Mouse (Mus musculus): Measurements from ENCODE around the gene E2f1. TPM values are rescaled to one million over a fixed set of nuclear protein-coding genes. Genes with fewer than 3 reads are reported as not detected.

Gene E2f1
- polyA plus RNA-seq, 1 experiment from 2014 or later = 12.1 TPM

GRCm38 (mm10) chr2:154549127-154549885 is 20.4 kb downstream of the E2f1 start:
- Histone ChIP-seq H3K27me3 (replicated peaks; ENCODE audit: control insufficient read depth, insufficient read depth, low read length) (no peaks in the 10 kb centered on the region; the same call in 1 of the 2 replicates), H3K36me3 (ENCODE audit: control insufficient read depth, insufficient read depth) (no peaks in the 10 kb centered on the region), H3K4me3 (replicated peaks; ENCODE audit: low read length) (peak overlapping the region; percentile 38), H3K27ac (ENCODE audit: low read length) (no peak overlapping the region), H3K4me2 (ENCODE audit: low read length) (peak overlapping the region; percentile 74), H3K9me3 (ENCODE audit: control insufficient read depth, low read length) (no peaks in the 10 kb centered on the region), H3K9ac (replicated peaks; ENCODE audit: low read depth, low read length) (peak overlapping the region; percentile 55), H3K4me1 (replicated peaks; ENCODE audit: control insufficient read depth, insufficient read depth, low read length) (peaks cover 32% of the 10 kb centered on the region)
- 3% methylated on average over 48 of the region's 48 CpGs for whole genome bisulfite sequencing
- peak; percentile 56 for ATAC-seq

GRCm38 (mm10) chr2:154548688-154549087 is 21.0 kb downstream of the E2f1 start:
- H3K27ac ChIP-seq (ENCODE audit: low read length) = no peak overlapping the region
- peaks cover 38% of the 10 kb centered on the region for H3K4me1 ChIP-seq (replicated peaks; ENCODE audit: control insufficient read depth, insufficient read depth, low read length)
- H3K27me3 ChIP-seq (replicated peaks; ENCODE audit: control insufficient read depth, insufficient read depth, low read length) = no peaks in the 10 kb centered on the region; the same call in 1 of the 2 replicates
- ATAC-seq = no peak
- WGBS = 54% methylated on average over 3 of the region's 3 CpGs
- no peaks in the 10 kb centered on the region for H3K9me3 ChIP-seq (ENCODE audit: control insufficient read depth, low read length)
- no peak overlapping the region for H3K9ac ChIP-seq (replicated peaks; ENCODE audit: low read depth, low read length)
- no peak overlapping the region for H3K4me2 ChIP-seq (ENCODE audit: low read length)
- H3K4me3 ChIP-seq (replicated peaks; ENCODE audit: low read length) = no peak overlapping the region
- H3K36me3 ChIP-seq (ENCODE audit: control insufficient read depth, insufficient read depth) = no peaks in the 10 kb centered on the region

- H3K9me3 ChIP-seq (ENCODE audit: control insufficient read depth, low read length) = no peaks in the 10 kb centered on the region
- H3K4me3 ChIP-seq (replicated peaks; ENCODE audit: low read length) = no peak within 1 kb of the TSS
- 93% methylated on average over 10 of the region's 10 CpGs for WGBS
- H3K27ac ChIP-seq (ENCODE audit: low read length) = no peak within 1 kb of the TSS
- no peaks in the 10 kb centered on the region for H3K36me3 ChIP-seq (ENCODE audit: control insufficient read depth, insufficient read depth)
- no peak within 1 kb of the TSS for H3K4me2 ChIP-seq (ENCODE audit: low read length)
- ATAC-seq = no peak
- H3K27me3 ChIP-seq (replicated peaks; ENCODE audit: control insufficient read depth, insufficient read depth, low read length) = no peaks in the 10 kb centered on the region; the same call in 1 of the 2 replicates
- peaks cover 28% of the 10 kb centered on the region for H3K4me1 ChIP-seq (replicated peaks; ENCODE audit: control insufficient read depth, insufficient read depth, low read length)
- no peak within 1 kb of the TSS for H3K9ac ChIP-seq (replicated peaks; ENCODE audit: low read depth, low read length)
Measured at GRCm38 (mm10) chr2:154546711-154547110, 23.0 kb downstream of the E2f1 start, which contains the start of gene 1700003F12Rik. Gene 1700003F12Rik, plus strand, starts transcription at chr2:154547085.

GRCm38 (mm10) chr2:154543567-154544347 is 25.9 kb downstream of the E2f1 start:
- H3K27ac ChIP-seq (ENCODE audit: low read length) = peak overlapping the region; percentile 81
- WGBS = 55% methylated on average over 9 of the region's 9 CpGs

GRCm38 (mm10) chr2:154541630-154542029 is 28.1 kb downstream of the E2f1 start:
- no peaks in the 10 kb centered on the region for H3K27me3 ChIP-seq (replicated peaks; ENCODE audit: control insufficient read depth, insufficient read depth, low read length)
- WGBS = 87% methylated on average over 2 of the region's 2 CpGs
- no peak overlapping the region for H3K4me2 ChIP-seq (ENCODE audit: low read length)
- no peak for ATAC-seq
- H3K4me3 ChIP-seq (replicated peaks; ENCODE audit: low read length) = no peak overlapping the region
- H3K27ac ChIP-seq (ENCODE audit: low read length) = no peak overlapping the region
- H3K9me3 ChIP-seq (ENCODE audit: control insufficient read depth, low read length) = no peaks in the 10 kb centered on the region
- H3K9ac ChIP-seq (replicated peaks; ENCODE audit: low read depth, low read length) = no peak overlapping the region
- H3K4me1 ChIP-seq (replicated peaks; ENCODE audit: control insufficient read depth, insufficient read depth, low read length) = peaks cover 30% of the 10 kb centered on the region
- H3K36me3 ChIP-seq (ENCODE audit: control insufficient read depth, insufficient read depth) = no peaks in the 10 kb centered on the region

More at GRCm38 (mm10) chr2:154543567-154544347, 25.9 kb downstream of the E2f1 start:
- peaks cover 16% of the 10 kb centered on the region for H3K4me1 ChIP-seq (replicated peaks; ENCODE audit: control insufficient read depth, insufficient read depth, low read length)
- H3K9ac ChIP-seq (replicated peaks; ENCODE audit: low read depth, low read length) = no peak overlapping the region; the same call in 1 of the 2 replicates
- no peaks in the 10 kb centered on the region for H3K27me3 ChIP-seq (replicated peaks; ENCODE audit: control insufficient read depth, insufficient read depth, low read length)
- no peaks in the 10 kb centered on the region for H3K36me3 ChIP-seq (ENCODE audit: control insufficient read depth, insufficient read depth)
- H3K4me3 ChIP-seq (replicated peaks; ENCODE audit: low read length) = no peak overlapping the region
- peak; percentile 84 for ATAC-seq
- no peak overlapping the region for H3K4me2 ChIP-seq (ENCODE audit: low read length)
- H3K9me3 ChIP-seq (ENCODE audit: control insufficient read depth, low read length) = no peaks in the 10 kb centered on the region

GRCm38 (mm10) chr2:154539720-154540119 is 30.0 kb downstream of the E2f1 start:
- Histone ChIP-seq H3K27ac (ENCODE audit: low read length) (no peak overlapping the region), H3K9me3 (ENCODE audit: control insufficient read depth, low read length) (no peaks in the 10 kb centered on the region), H3K4me2 (ENCODE audit: low read length) (no peak overlapping the region), H3K36me3 (ENCODE audit: control insufficient read depth, insufficient read depth) (peaks cover 10% of the 10 kb centered on the region; the same call in 1 of the 2 replicates), H3K4me3 (replicated peaks; ENCODE audit: low read length) (no peak overlapping the region), H3K9ac (replicated peaks; ENCODE audit: low read depth, low read length) (no peak overlapping the region), H3K27me3 (replicated peaks; ENCODE audit: control insufficient read depth, insufficient read depth, low read length) (no peaks in the 10 kb centered on the region), H3K4me1 (replicated peaks; ENCODE audit: control insufficient read depth, insufficient read depth, low read length) (peaks cover 30% of the 10 kb centered on the region)
- ATAC-seq = no peak
- WGBS = 70% methylated on average over 3 of the region's 3 CpGs

- Histone ChIP-seq H3K27ac (ENCODE audit: low read length) (peak overlapping the region; percentile 71), H3K27me3 (replicated peaks; ENCODE audit: control insufficient read depth, insufficient read depth, low read length) (no peaks in the 10 kb centered on the region), H3K4me3 (replicated peaks; ENCODE audit: low read length) (no peak overlapping the region), H3K36me3 (ENCODE audit: control insufficient read depth, insufficient read depth) (peaks cover 12% of the 10 kb centered on the region; the same call in 1 of the 2 replicates), H3K4me2 (ENCODE audit: low read length) (no peak overlapping the region), H3K9ac (replicated peaks; ENCODE audit: low read depth, low read length) (no peak overlapping the region), H3K4me1 (replicated peaks; ENCODE audit: control insufficient read depth, insufficient read depth, low read length) (peaks cover 24% of the 10 kb centered on the region), H3K9me3 (ENCODE audit: control insufficient read depth, low read length) (no peaks in the 10 kb centered on the region)
- 31% methylated on average over 3 of the region's 3 CpGs for WGBS
- 0 out of 2 replicates have a peak, but pooled peaks have one; percentile 11 for ATAC-seq
Measured at GRCm38 (mm10) chr2:154538710-154539109, 31.0 kb downstream of the E2f1 start.

- no peaks in the 10 kb centered on the region for H3K27me3 ChIP-seq (replicated peaks; ENCODE audit: control insufficient read depth, insufficient read depth, low read length)
- H3K4me3 ChIP-seq (replicated peaks; ENCODE audit: low read length) = no peak overlapping the region
- no peak overlapping the region for H3K9ac ChIP-seq (replicated peaks; ENCODE audit: low read depth, low read length)
- peaks cover 20% of the 10 kb centered on the region for H3K4me1 ChIP-seq (replicated peaks; ENCODE audit: control insufficient read depth, insufficient read depth, low read length)
- no peaks in the 10 kb centered on the region for H3K9me3 ChIP-seq (ENCODE audit: control insufficient read depth, low read length)
- WGBS = 27% methylated on average over 2 of the region's 2 CpGs
- H3K27ac ChIP-seq (ENCODE audit: low read length) = peak overlapping the region; percentile 71
- peaks cover 12% of the 10 kb centered on the region; the same call in 1 of the 2 replicates for H3K36me3 ChIP-seq (ENCODE audit: control insufficient read depth, insufficient read depth)
- ATAC-seq = peak; percentile 69
- no peak overlapping the region for H3K4me2 ChIP-seq (ENCODE audit: low read length)
Measured at GRCm38 (mm10) chr2:154538310-154538709, 31.4 kb downstream of the E2f1 start.

GRCm38 (mm10) chr2:154534704-154535270 is 34.9 kb downstream of the E2f1 start:
- 94% methylated on average over 12 of the region's 12 CpGs for WGBS
- no peak for ATAC-seq
- no peak overlapping the region for H3K9ac ChIP-seq (replicated peaks; ENCODE audit: low read depth, low read length)

More at GRCm38 (mm10) chr2:154534704-154535270, 34.9 kb downstream of the E2f1 start:
- peaks cover 27% of the 10 kb centered on the region for H3K4me1 ChIP-seq (replicated peaks; ENCODE audit: control insufficient read depth, insufficient read depth, low read length)
- H3K27me3 ChIP-seq (replicated peaks; ENCODE audit: control insufficient read depth, insufficient read depth, low read length) = no peaks in the 10 kb centered on the region
- H3K4me2 ChIP-seq (ENCODE audit: low read length) = no peak overlapping the region
- peaks cover 19% of the 10 kb centered on the region for H3K36me3 ChIP-seq (ENCODE audit: control insufficient read depth, insufficient read depth)
- H3K27ac ChIP-seq (ENCODE audit: low read length) = no peak overlapping the region
- no peaks in the 10 kb centered on the region for H3K9me3 ChIP-seq (ENCODE audit: control insufficient read depth, low read length)
- H3K4me3 ChIP-seq (replicated peaks; ENCODE audit: low read length) = no peak overlapping the region
